8 mouse cellular contexts compared by ENCODE assay signal in the genomic region with DNA sequence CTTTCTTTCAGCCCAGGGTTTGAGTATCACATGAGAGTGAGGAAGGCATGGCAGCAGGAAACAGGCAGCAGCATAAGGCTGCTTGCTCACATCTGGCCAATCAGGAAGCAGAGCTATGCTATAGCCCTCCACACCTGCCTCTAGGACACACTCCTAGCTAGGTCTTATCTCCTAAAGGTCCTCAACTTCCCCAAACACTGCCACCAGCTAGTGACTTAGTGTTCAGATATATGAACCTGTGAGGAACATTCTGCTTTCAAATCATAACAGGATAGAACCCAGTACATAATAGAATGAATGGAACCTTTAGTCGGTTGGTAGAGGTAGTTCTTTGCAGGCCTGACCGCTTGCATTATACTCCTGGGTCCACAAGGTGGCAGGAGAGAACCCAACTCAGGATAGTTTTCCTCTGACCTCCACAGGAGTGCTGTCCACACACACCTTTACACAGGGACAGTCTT. TPM values are rescaled to one million over a fixed set of nuclear protein-coding genes. Genes with fewer than 3 reads are reported as not detected.
DNase-seq lines count a peak whose midpoint lies in the region; ATAC-seq lines count a peak whose summit lies in the region.

No protein-coding gene starts in this region.

- H3K9ac ChIP-seq in intestine, embryonic 15.5 days: no peak overlapping the region
- no peak overlapping the region for H3K9ac ChIP-seq in midbrain, embryonic 11.5 days (ENCODE audit: low read length)

- H3K9me3 ChIP-seq in intestine, embryonic 15.5 days: no peaks in the 10 kb centered on the region
- H3K9me3 ChIP-seq in midbrain, embryonic 11.5 days (ENCODE audit: control insufficient read depth, low read length): no peaks in the 10 kb centered on the region

- WGBS in intestine, embryonic 15.5 days: 7% methylated on average over 2 of the region's 2 CpGs
- WGBS in midbrain, embryonic 11.5 days: 6% methylated on average over 2 of the region's 2 CpGs

- intact Hi-C loops in left cerebral cortex, postnatal 25 days (cut with DNase I): no loop called here

- peak; percentile 90 for ATAC-seq in frontal cortex, adult (ENCODE audit: low TSS enrichment)
- peak; percentile 75 for ATAC-seq in intestine, embryonic 15.5 days
- 0 out of 2 replicates have a peak, but pooled peaks have one; percentile 55 for ATAC-seq in midbrain, embryonic 11.5 days (ENCODE audit: low FRiP score)

- DNase-seq in urinary bladder, postnatal 25 days (ENCODE audit: low spot score): peak; percentile 43
- DNase-seq in urinary bladder, postnatal 10 days (ENCODE audit: low spot score): no peak
- DNase-seq in cerebellum, adult 18-20 months: peak; percentile 82
- peak; percentile 60 to 75 for DNase-seq in left cerebral cortex, postnatal 25 days (ENCODE audit: low spot score in 2 of 2)
- DNase-seq in midbrain, embryonic 11.5 days (ENCODE audit: low spot score, missing footprints): peak; percentile 88
- peak; percentile 79 for DNase-seq in splenic B cell, adult 2 months (ENCODE audit: low read depth, low spot score)

- H3K36me3 ChIP-seq in intestine, embryonic 15.5 days: no peaks in the 10 kb centered on the region
- no peaks in the 10 kb centered on the region for H3K36me3 ChIP-seq in midbrain, embryonic 11.5 days (ENCODE audit: control insufficient read depth, insufficient read depth, low read length)
- no peaks in the 10 kb centered on the region for H3K36me3 ChIP-seq in splenic B cell, adult 2 months (ENCODE audit: control insufficient read depth, insufficient read depth, low read length, poor library complexity, severe bottlenecking)

- 0 out of 2 replicates have a peak, but pooled peaks cover 4% of the 10 kb centered on the region for H3K4me1 ChIP-seq in intestine, embryonic 15.5 days (replicated peaks)
- H3K4me1 ChIP-seq in midbrain, embryonic 11.5 days (ENCODE audit: control insufficient read depth, insufficient read depth, low read length): 0 out of 2 replicates have a peak, but pooled peaks cover 5% of the 10 kb centered on the region

- no peak overlapping the region for H3K4me2 ChIP-seq in intestine, embryonic 15.5 days (replicated peaks)
- no peak overlapping the region for H3K4me2 ChIP-seq in midbrain, embryonic 11.5 days

- no peak overlapping the region for H3K27ac ChIP-seq in intestine, embryonic 15.5 days
- no peak overlapping the region for H3K27ac ChIP-seq in midbrain, embryonic 11.5 days (ENCODE audit: low read depth, low read length)

- no peaks in the 10 kb centered on the region for H3K27me3 ChIP-seq in intestine, embryonic 15.5 days (replicated peaks)
- no peaks in the 10 kb centered on the region for H3K27me3 ChIP-seq in midbrain, embryonic 11.5 days (ENCODE audit: control insufficient read depth, insufficient read depth, low read length)
- no peaks in the 10 kb centered on the region for H3K27me3 ChIP-seq in splenic B cell, adult 2 months (ENCODE audit: control insufficient read depth, insufficient read depth, low read length, poor library complexity, severe bottlenecking)

- H3K4me3 ChIP-seq in intestine, embryonic 15.5 days (replicated peaks): no peak overlapping the region
- H3K4me3 ChIP-seq in midbrain, embryonic 11.5 days (ENCODE audit: low read depth, low read length): no peak overlapping the region

RNA-seq across cellular contexts. Expression of a gene that starts 5.4 kb away (rescaled TPM):
- 45.7 and 50.0 TPM in 2 replicates for polyA plus RNA-seq in intestine, embryonic 15.5 days (2015; fragmentation: Nextera tagmentation; extraction: Ambion mirVana)
- 10 to 100 TPM; 23.0 to 23.2 TPM for total RNA-seq in left cerebral cortex, postnatal 25 days (2021)
- 31.9 and 36.3 TPM in 2 replicates for polyA plus RNA-seq in midbrain, embryonic 11.5 days (2014; fragmentation: Nextera tagmentation; extraction: Ambion mirVana)
